Mouse (Mus musculus): ENCODE measurements at regions not wholly inside any gene's neighbourhood (a gene's known extent, or its start where the extent isn't known, plus 50 kb on each side); places are given as distances from the start of the nearest gene placed in this dataset.

DNA sequence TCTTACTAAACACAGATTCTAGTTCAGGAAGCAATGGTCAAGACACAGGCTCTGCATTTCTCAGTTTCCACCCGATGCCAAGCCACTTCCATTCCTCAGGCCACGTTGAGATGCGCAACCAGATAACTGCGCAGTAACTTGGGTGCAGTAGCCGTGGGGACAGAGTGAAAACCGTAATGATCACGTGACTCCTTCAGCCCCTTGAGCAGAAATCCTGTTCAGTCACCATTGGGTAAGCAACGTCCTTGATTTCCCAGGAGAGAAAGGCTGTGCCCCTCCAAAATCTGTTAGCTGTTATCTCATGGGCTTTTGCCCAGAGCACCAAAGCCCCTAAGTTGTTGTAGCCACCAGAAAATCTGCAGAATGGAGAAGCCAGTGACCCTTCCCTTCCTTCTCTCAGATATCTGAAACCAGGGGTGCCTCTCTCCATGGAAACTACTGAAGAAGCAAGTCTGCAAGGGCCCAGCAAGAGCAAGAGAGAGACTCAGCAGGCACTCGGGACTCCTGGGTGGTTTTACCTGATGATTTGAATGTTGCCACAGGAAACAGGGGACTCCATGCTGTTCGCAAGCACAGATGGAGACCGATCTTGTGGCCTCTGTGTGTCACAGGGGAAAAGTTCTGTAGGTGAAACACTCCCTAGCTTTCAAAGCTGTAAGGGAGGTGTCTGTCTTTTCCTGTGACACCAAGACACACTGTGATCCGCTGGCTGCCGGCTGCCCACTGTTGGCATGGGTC is 126.7 kb downstream of the Lmo4 start:
- ATAC-seq (ENCODE audit: low TSS enrichment), result no peak

DNA sequence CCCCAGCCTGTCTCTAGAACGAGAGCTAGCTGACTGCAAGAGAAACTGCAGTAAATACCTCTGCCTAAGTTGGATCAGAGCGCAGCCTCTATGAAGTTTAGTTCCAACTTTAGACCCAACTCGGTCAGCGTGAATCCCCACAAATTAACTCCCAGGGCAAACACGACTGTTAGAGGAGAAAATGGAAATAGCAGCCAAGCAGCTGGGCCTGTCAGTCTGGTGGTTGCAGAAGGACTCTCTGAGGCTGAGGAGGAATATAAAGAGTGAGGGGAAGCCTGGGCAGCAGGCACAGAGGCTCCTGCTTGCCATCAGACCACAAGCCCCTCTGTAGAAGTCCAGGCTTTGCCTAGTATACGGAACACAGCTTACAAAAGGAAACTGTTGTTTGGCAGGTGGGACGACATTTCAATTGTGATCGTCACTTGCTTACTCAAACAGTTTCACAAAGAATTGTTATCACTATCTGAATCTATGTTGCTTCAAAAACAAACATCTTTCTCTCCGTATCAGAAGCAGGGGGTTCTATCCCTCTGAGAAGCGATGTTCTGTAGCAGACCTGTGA is 135.0 kb downstream of the Lmo4 start:
- ATAC-seq (ENCODE audit: low TSS enrichment), result no peak

DNA sequence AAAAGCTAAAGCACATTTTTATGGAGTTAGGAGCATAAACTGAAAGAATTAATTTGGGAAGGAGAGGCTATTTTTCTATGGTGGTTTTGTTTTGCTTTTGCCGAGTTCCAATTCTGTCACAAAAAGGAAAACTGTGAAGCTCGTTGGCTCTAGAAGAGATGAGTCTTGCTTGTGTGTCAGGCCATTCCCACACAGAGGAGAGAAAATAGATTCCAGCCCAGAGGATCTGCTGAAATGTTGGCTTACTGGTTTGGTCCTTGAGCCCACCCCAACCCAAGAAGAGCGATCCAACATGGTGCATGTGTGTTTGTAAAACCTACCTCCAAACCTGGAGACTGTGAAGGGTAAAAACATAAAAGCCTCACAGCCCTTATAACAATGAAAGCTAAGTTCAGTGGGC is 138.0 kb downstream of the Lmo4 start:
- peak; percentile 86 for ATAC-seq (ENCODE audit: low TSS enrichment)

DNA sequence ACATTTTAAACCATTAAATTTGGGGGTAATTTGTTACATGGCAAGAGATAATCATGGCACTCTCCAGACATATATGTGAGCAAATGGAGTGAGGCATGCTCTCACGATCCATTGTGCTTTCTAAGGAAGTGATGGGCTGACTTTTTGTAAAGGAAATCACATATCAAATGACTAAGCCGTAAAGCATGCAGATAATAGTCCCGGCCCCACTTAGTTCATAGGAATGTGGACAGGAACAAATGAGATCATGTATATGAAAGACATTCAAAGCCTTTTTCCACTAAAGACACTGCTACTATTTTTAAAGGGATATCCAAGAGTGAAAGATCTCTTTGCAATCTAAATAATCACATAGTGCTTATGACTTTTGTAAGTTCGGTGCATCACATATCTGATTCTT is 146.9 kb downstream of the Lmo4 start:
- ATAC-seq (ENCODE audit: low TSS enrichment), result no peak

DNA sequence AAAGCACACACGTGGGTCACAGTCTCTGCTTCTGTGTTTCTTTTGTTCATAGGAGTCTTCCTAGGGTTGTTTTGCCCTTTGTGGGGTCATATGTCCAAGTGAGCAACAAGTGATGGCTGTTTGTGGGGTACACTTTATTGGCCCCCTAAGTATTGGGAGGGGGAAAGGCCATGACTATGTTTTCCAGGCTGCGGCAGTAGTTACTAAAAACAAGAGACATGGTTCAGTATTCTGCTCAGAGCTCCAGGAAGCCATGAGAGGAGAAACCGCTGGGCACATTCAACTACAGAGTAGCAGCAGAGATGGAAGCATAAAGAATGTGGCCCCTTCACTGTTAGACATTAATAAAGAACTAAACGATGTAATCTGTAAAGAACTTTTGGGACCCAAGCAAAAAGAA is 154.7 kb downstream of the Lmo4 start:
- no peak for ATAC-seq (ENCODE audit: low TSS enrichment)

DNA sequence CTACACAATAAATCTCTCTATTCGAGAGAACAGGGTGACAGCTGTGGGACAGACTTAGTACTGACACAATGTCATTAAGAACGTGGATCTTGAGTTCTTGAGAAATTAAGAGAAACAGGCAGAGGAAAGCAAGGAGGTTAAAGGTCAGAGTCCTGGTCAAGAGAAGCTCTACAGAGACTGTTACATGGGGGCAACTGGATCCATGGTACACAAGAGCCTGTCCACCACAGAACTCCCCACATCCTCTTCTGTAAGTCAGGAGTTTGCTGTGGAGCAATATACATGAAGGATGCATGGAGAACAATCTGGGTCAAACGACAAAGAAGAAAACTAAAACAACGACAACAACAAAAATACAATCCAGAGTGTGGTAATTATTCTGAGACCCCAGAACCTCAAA is 155.8 kb downstream of the Lmo4 start:
- ATAC-seq (ENCODE audit: low TSS enrichment), result no peak

DNA sequence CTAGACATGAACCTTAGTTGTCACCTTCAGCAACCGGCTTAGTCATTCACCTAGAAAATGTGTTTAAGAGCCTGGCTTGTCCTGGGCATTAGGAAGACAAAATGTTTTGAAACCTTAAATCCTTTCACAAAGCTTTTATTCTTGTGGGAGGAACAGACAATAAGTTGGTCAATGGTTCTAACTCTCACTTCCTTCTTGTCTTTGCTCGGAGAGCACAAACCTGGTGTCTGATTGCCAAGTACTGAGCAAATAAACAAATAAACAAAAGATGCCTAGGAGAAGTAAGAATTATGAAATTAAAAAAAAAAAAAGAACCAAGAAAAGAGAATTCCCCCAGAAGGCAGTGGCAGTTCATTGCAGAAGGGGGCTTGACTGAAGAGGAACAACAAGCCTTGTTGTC is 160.7 kb downstream of the Lmo4 start:
- ATAC-seq (ENCODE audit: low TSS enrichment), result no peak

DNA sequence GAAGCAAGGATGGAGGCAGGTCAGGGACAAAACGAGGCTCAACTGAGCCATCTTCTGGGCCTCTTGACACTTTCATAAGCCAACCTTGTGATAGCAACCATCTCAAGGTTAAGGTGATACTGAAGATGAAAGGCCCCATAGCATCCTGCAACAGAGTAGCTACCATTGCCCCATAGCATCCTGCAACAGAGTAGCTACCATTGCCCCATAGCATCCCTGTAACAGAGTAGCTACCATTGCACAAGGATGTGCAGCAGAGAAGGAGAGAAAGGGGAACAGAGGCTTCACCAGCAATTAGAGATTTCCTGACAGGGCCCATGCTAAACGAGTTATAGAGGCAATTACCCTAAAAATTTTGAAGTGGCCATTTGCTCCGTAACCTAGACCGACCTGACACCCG is 163.2 kb downstream of the Lmo4 start:
- ATAC-seq (ENCODE audit: low TSS enrichment), result no peak

DNA sequence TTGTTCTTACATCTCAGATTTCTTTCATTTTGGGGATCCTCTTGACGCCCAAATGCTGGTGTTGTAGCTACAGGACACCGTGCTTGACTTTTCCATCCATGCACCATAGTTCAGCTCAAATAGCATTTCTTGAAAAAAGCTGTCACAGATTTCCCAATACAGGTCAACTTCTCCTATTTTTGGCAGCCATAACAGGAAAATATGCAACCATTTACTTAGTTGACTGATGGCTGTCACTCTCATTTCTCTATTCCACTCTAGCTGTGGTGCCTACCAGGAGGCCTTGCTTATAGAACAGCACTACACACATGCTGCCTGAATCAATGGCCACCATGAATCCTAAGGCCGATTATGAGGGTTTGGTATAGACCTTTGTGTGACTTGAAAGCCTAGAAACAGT is 165.5 kb downstream of the Lmo4 start:
- ATAC-seq (ENCODE audit: low TSS enrichment), result no peak

DNA sequence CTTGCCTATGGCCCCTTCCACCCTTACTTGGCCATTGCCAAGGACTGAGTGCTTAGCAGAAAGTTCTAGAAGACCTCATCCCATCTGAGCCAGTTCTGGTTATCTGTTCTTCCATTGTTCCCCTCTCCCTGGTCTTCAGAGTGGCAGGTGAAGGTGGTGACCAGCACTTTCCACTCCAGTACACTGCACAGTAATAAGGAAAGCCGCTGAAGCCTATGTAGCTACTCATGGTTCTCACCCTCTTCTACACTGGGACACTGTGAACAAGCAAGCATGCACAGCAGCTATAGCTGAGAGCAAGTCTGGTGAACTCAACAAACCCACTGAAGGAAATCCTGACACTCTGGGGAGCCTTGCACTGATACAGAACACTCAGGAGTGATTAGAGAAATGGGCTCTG is 175.4 kb downstream of the Lmo4 start:
- no peak for ATAC-seq (ENCODE audit: low TSS enrichment)

DNA sequence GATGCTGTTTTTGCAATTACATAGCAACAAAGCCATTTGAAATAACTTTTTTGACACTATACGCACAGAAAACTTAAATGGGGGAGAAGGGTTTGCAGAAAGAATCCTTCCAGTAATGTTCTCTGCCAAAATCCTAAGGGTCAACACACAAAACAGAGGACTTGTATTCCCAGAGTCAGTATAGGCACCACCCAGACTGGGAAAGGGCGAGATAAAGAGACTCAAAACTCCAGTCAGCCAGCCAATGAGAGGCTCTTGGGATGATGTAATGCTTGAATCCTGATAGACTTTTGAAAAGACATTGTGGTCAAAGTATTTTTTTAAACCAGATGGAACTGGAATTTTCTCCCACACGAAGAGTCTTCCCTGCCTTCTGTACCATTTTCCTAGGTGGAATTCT is 175.9 kb downstream of the Lmo4 start:
- ATAC-seq (ENCODE audit: low TSS enrichment), result 0 out of 2 replicates have a peak, but pooled peaks have one; percentile 16

DNA sequence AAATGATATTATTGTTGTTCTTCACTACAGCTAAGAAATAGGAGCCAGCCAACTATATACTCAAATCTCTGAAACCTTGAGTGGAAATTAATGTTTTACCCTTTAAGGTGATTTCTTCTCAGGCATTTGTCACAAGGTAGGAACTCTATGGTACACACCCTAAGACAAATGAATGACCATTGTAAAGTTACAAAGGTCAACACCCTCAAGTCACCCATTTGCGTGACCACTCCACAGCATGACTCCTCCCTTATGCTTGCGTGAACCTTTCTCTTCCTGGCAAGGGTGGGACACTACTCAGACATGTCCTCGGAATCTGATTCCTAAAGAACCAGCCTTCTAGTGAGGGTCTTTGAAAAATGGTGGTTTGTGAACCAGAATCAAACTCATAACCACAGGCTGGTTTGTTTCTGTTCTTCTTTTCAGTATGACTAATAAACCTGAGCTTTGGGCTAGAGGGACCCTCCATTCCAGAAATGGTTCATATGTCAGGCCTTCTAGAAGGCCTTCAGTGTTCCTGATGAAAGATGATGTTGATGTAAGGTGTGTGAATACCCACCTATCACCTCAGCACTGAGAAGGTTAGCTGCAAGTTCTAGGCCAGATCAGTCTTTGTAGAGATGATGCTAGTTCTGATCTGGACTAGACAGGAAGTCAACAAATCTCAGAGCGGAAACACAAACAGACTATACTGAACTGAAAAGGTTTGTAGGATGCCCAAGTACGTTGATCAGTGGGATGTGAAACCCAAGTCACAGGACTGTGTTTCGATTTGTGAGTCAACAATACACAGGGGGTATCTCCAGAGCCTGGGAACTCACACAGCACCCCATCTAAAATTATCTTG is 177.7 kb downstream of the Lmo4 start:
- ATAC-seq (ENCODE audit: low TSS enrichment), result no peak

DNA sequence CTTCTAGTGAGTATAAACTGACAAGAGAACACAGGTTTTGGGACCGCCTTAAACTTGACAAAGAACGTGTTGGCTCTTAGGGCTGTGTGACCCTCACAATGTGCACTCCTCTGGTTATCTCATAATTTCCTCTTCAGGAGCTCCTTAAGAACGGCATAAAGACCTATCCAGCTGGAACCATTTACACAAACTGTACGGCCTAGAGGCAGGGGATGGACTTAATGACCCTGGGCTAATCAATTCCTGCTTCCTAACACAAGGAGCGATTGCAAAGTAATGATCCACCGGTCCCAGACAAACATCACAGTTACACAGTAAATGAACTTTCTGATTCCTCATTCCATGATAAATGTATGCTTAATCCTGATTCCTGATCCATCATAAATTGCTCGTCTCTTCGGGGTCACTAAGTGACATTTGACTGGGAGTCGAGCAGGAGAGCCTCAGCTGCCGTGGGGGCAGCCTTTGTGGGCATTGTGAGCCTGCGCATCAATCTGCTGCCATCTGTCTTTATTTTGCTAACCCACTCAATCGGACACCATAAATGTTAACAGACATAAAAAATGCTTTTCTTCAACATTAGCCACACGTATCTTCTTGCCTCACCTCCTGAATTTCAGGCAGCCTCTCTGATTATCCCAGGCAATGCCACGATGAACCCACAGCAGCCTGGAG is 179.4 kb downstream of the Lmo4 start:
- ATAC-seq (ENCODE audit: low TSS enrichment), result no peak

DNA sequence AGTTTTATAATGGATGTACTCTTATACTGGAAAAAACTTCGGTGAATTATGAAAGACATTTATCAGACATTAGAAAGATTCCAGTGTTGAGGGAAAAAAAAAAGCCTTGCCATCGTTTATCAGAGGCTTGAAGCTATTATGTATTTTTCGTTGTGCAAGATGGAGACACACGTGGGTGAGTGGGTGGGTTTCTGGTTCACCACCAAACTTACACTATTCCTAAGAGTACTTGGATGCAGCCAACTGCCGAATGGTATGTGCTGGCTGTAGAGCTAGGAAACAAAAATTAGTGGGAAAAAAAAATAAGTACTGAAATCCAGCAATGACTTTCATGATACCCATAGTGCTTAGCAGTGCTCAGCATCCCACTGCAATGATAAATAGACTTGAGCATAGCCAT is 180.8 kb downstream of the Lmo4 start:
- no peak for ATAC-seq (ENCODE audit: low TSS enrichment)

DNA sequence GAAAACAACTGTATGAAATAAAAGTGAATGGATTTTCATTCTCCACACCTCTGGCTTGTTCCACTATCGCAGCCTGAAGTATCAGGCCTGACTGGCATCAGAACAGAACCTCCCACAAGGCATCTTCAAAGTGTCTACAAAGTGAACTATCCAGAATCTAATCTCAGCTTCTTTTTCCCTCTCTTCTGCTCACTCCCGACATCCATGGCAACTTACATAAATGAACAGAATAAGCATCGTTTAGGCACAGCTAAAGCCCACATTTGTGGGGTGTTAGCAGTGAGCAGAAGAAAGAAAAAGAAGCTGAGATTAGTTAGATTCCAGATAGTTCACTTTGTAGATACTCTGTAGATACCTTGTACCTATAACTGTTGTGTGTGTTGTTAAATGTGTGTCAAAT is 182.0 kb downstream of the Lmo4 start:
- peak; percentile 64 for ATAC-seq (ENCODE audit: low TSS enrichment)

DNA sequence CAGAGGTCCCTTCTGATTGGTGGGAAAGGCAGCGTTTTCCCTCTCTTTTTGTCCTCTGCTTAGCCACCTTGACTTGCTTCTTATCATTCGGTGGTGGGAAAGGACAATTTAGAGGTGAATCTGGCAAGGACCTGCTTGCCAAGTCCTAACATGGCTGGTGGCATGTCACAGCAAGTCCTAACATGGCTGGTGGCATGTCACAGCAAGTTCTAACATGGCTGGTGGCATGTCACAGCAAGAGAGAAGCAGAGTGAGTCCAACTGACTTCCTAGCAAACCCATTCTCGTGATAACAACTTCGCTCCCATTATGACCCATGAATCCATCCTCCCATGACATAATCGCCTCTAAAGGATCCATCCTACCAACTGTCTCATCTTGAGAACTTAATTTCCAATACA is 183.1 kb downstream of the Lmo4 start:
- no peak for ATAC-seq (ENCODE audit: low TSS enrichment)

DNA sequence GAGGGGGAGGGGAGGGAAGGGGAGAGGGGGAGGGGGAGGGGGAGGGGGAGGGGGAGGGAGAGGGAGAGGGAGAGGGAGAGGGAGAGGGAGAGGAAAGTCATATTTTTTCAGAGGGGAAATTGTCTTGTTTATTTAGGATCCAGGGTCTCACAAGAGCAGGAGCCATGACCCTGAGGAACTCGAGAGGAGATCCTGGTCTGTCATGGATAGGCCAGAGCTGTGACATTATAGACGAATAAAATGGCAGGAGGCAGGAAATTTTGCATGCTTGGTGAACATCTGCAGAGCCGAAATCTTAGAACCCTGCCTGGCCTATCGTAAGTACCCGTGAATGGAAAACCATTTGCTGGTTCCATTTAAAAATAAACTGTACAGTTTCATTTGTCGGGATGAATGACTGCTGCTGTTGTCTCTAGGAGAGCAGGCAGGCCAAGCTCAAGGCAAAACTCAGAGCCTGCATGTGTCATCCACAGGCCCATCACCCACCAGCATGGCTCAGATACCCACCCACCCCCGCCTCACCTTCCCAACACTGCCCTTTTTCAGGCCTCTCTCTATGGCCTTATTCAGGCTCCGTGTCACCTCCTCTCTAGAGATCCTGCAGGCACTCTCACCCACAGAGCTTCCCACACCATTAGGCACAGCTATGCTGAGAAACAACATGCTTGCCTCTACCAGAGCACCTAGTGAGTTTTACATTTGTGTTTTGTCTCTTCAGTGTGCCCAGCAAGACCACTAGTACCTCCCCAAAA is 184.7 kb downstream of the Lmo4 start:
- peak; percentile 32; the same call in 1 of the 2 replicates for ATAC-seq (ENCODE audit: low TSS enrichment)

DNA sequence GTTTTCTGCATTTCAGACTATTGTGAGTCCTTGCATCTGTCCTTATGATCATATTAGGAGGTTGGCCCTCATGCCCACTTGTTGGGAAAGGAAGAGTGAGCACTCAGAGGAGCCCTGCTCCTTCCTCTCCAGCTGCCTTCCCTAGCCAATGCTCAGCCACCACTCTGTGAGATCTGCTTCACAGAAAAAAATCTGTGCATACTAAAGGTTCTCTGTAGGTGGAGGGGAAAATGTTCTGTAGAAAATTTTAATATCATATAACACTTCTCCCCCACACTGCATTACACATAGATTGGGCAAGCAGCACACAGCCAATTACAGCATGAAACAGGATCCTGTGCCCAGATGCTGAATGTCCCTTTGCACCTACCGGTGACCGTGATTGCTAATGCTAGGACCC is 185.7 kb downstream of the Lmo4 start:
- ATAC-seq (ENCODE audit: low TSS enrichment), result peak; percentile 89

DNA sequence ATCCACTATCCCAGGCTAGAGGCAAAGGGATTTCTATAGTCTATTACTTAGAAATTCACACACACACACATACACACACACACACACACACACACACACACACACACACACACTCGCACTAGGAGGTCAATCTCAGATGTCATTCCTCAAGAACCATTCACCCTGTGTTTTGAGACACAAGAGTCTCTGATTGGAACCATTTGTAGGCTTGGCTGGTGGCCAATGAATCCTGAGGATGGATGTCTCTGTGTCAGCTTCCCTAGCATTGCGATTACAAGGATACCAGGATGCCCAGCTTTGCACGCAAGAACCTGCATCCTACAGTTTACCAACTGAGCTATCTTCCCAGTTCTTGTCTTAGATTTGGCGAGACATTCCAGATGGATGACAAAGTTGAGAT is 186.5 kb downstream of the Lmo4 start:
- no peak for ATAC-seq (ENCODE audit: low TSS enrichment)

DNA sequence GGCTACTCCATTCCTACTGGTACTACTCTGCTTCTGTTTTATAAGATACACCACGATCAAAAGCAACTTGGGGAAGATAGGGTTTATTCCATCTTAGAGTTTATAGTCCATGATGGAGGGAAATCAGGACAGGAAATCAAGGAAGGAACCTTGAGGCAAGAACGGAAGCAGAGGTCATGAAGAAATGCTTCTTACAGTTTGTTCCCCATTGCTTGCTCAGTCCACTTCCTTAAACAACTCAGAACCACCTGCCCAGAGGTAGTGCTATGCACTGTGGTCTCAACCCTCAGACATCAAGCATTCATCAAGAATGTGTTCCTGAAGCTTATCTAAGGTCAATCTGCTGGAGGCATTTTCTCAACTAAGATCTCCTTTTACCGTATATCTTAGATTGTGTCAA is 189.8 kb downstream of the Lmo4 start:
- no peak for ATAC-seq (ENCODE audit: low TSS enrichment)

DNA sequence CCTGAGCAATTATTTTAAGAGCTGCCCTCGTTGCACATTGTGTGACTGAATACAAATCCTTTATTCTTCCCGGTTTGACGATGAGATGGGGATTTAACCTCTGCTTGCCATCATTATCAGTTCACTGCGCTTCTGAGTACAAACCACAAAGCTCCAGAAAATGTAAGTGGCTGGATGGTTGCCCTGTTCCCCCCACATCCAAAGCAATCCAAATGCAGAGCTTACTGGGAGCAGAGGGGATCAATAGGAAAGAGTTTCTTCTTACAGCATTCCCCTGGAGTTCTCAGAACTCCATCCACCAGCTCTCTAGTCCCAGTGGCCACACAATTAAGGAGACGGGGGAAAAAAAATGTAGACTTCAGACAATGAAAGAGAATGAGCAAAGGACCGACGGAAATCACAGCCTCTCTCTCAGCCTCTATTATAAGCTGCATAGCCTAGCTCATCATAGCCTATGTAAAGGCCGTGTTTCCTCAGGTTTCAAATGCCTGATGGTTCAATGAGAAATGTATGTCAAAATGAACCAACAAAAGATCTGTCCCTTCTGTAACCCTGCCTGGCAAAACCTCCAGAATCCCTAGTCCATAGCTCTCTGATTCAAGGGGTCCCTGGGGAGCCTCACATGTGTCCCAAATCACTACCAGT is 191.4 kb downstream of the Lmo4 start:
- ATAC-seq (ENCODE audit: low TSS enrichment), result no peak
